Mouse (Mus musculus) heart, postnatal 0 days (tissue): ENCODE data around the gene Timm8a2. TPM values are rescaled to one million over a fixed set of nuclear protein-coding genes. Genes with fewer than 3 reads are reported as not detected.

ENCODE experiments used
- ATAC-seq: fragments of 200-750 bp; cut with Nextera tagmentation; 2 replicates; pipeline ENCODE4 v1.8.0; 2017; ENCODE audit warnings: low read depth, moderate number of reproducible peaks, moderate library complexity; ENCODE audit not compliant: insufficient read depth
- DNase-seq: peaks from one replicate; pipeline ENCODE4 v3.0.0-alpha.2; 2016; ENCODE audit warnings: low spot score
- H3K27ac ChIP-seq: fragments of 300-500 bp; sonication (generic); 2 replicates; pipeline ENCODE4 v1.5.1; 2014; ENCODE audit warnings: low read depth, mild to moderate bottlenecking
- H3K27me3 ChIP-seq: fragments of 300-500 bp; sonication (generic); 2 replicates; pipeline ENCODE4 v1.6.1; 2014; ENCODE audit warnings: low read length, mixed read lengths; ENCODE audit not compliant: control insufficient read depth, insufficient read depth
- H3K36me3 ChIP-seq: fragments of 300-500 bp; sonication (generic); replicated peaks from 2 replicates; pipeline ENCODE4 v1.6.1; 2014; ENCODE audit warnings: low read length, mixed read lengths; ENCODE audit not compliant: control insufficient read depth, insufficient read depth
- H3K4me1 ChIP-seq: fragments of 300-500 bp; sonication (generic); 2 replicates; pipeline ENCODE4 v1.6.1; 2014; ENCODE audit warnings: antibody characterized with exemption; ENCODE audit not compliant: control insufficient read depth, insufficient read depth
- H3K4me2 ChIP-seq: fragments of 300-500 bp; sonication (generic); 2 replicates; pipeline ENCODE4 v1.6.1; 2014; ENCODE audit warnings: low read depth, mild to moderate bottlenecking, low read length, moderate library complexity
- H3K4me3 ChIP-seq: fragments of 300-500 bp; sonication (generic); 2 replicates; pipeline ENCODE4 v1.5.1; 2014; ENCODE audit warnings: low read depth, low read length
- H3K9ac ChIP-seq: fragments of 300-500 bp; sonication (generic); replicated peaks from 2 replicates; pipeline ENCODE4 v1.6.1; 2014; ENCODE audit warnings: low read depth, low read length, mixed read lengths
- H3K9me3 ChIP-seq: fragments of 300-500 bp; sonication (generic); replicated peaks from 2 replicates; pipeline ENCODE4 v1.6.1; 2016; ENCODE audit warnings: low read length; ENCODE audit not compliant: control insufficient read depth
- CTCF ChIP-seq: IDR thresholded peaks from 2 replicates; pipeline ENCODE4 v1.5.1; 2016; ENCODE audit warnings: antibody characterized with exemption, control low read depth, low read depth
- EP300 ChIP-seq: IDR thresholded peaks from 2 replicates; pipeline ENCODE4 v1.6.1; 2016; ENCODE audit warnings: antibody characterized with exemption, low read depth
- WGBS: fragments of 180-500 bp; shearing (Covaris S2); extraction: QIAGEN DNeasy Blood & Tissue Kit; methylation state at CpG from one replicate; pipeline ENCODE4 v1.1.7; 2014; 5-methylcytosine and 5-hydroxymethylcytosine counted together
- polyA plus RNA-seq: library from polyadenylated mRNA; unstranded; fragments of >200 nt; fragmentation: Nextera tagmentation; extraction: Ambion mirVana; gene quantifications from 2 replicates; pipeline ENCODE4 v1.2.1, GENCODE M21; 2015
- total RNA-seq: library from RNA; depleted of rRNA; stranded (reverse); fragments of >200 nt; gene quantifications from 2 replicates; pipeline ENCODE4 v1.2.3, GENCODE M21; 2014; ENCODE audit warnings: low replicate concordance; rRNA removed

Timm8a2 gene
- total and polyA plus RNA-seq, 2 experiments from 2014 or later = not detected

DNA sequence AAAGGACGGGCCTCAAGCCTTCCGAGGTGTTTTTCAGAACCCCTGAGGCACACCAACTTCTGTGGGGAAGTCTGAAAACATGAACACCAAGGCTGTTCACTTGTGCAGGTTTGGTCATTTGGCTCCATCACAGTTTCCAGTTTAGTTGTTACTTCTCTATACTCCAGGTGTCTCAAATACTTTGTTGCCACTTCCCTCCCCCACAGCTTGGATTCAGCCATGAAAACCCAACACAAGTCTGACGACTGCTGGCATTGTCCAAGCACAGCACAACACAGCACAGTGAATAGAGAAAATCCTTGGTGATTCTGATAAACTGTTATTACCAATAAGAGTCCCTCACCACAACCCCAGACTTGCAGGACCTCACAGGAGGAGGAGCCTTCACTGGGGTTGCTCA is 42.5 kb downstream of the Timm8a2 start:
- ATAC-seq (no peak), DNase-seq (no peak)
- Histone ChIP-seq H3K9me3 (no peaks in the 10 kb centered on the region), H3K4me1 (0 out of 2 replicates have a peak, but pooled peaks cover 7% of the 10 kb centered on the region), H3K4me2 (no peak overlapping the region), H3K27me3 (no peaks in the 10 kb centered on the region), H3K36me3 (no peaks in the 10 kb centered on the region), H3K27ac (no peak overlapping the region), H3K9ac (no peak overlapping the region), H3K4me3 (no peak overlapping the region)
- 88% methylated on average over 3 of the region's 3 CpGs for WGBS
- no peak for TF ChIP-seq CTCF
- TF ChIP-seq EP300 = no peak

DNA sequence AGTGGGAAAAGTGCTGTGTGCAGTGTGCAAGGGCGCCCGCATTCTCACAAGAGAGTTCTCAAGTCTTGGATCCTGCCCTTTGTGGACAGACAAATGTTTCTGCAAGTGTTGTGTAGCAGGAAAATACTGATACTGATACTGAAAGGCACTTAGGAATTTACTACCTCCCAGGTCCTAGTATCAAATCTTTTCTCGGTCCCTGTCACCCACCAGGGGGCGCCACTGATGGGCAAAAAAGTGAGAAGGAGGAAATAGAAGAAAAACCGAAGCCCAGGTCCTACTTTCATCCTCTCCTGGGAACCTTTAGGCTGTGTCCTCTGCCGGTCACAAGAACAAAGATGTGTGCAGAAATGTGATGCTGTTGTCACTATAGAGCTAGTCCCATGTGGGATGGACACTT is 45.0 kb downstream of the Timm8a2 start:
- H3K9me3 ChIP-seq = no peaks in the 10 kb centered on the region
- no peak for TF ChIP-seq EP300
- peak; percentile 52 for TF ChIP-seq CTCF
- no peak overlapping the region for H3K27ac ChIP-seq
- H3K9ac ChIP-seq = no peak overlapping the region
- no peaks in the 10 kb centered on the region for H3K36me3 ChIP-seq
- H3K27me3 ChIP-seq = no peaks in the 10 kb centered on the region
- 0 out of 2 replicates have a peak, but pooled peaks cover 7% of the 10 kb centered on the region for H3K4me1 ChIP-seq
- WGBS = 42% methylated on average over 6 of the region's 6 CpGs
- H3K4me3 ChIP-seq = no peak overlapping the region
- peak; percentile 27 for DNase-seq
- H3K4me2 ChIP-seq = no peak overlapping the region
- no peak for ATAC-seq

- H3K4me3 ChIP-seq = no peak overlapping the region
- TF ChIP-seq CTCF (no peak), EP300 (no peak)
- no peak overlapping the region for H3K4me2 ChIP-seq
- no peak overlapping the region for H3K27ac ChIP-seq
- DNase-seq (no peak), ATAC-seq (no peak)
- 0 out of 2 replicates have a peak, but pooled peaks cover 7% of the 10 kb centered on the region for H3K4me1 ChIP-seq
- no peaks in the 10 kb centered on the region; the same call in 1 of the 2 replicates for H3K9me3 ChIP-seq
- no peaks in the 10 kb centered on the region for H3K36me3 ChIP-seq
- 77% methylated on average over 5 of the region's 5 CpGs for WGBS
- no peaks in the 10 kb centered on the region for H3K27me3 ChIP-seq
- no peak overlapping the region for H3K9ac ChIP-seq
Observed at GRCm38 (mm10) chr14:122079921-122080320, 45.4 kb downstream of the Timm8a2 start.

GRCm38 (mm10) chr14:122081308-122081707 is 46.8 kb downstream of the Timm8a2 start:
- DNase-seq (no peak), ATAC-seq (no peak)
- no peaks in the 10 kb centered on the region for H3K36me3 ChIP-seq
- peaks cover 3% of the 10 kb centered on the region; the same call in 1 of the 2 replicates for H3K9me3 ChIP-seq
- no peaks in the 10 kb centered on the region for H3K27me3 ChIP-seq
- no peak overlapping the region for H3K9ac ChIP-seq
- no peak overlapping the region for H3K27ac ChIP-seq
- H3K4me2 ChIP-seq = no peak overlapping the region
- TF ChIP-seq EP300 (no peak), CTCF (no peak)
- WGBS = 50% methylated on average over 3 of the region's 3 CpGs
- no peaks in the 10 kb centered on the region for H3K4me1 ChIP-seq
- no peak overlapping the region for H3K4me3 ChIP-seq

DNA sequence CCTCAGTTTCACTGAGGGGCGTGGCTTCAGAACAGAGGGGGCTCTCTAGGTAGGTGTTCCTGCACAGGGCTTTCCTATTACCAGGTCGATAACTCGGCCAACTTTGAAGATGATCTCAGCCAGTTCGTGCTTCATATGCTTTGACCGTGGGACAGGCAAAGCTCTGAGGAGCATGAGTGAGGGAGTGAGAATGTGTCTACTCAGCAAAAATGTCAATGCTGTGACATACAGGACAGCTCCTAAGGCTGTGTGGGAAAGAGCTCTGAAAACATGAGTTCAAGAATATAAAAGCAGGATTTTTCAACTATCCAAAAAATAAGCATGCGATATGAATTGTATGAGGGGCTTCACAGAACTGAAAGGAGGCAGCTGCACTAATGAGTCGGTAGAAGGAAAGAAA is 49.0 kb downstream of the Timm8a2 start:
- H3K9ac ChIP-seq = no peak overlapping the region
- H3K9me3 ChIP-seq = peaks cover 3% of the 10 kb centered on the region; the same call in 1 of the 2 replicates
- ATAC-seq (no peak), DNase-seq (no peak)
- no peaks in the 10 kb centered on the region for H3K36me3 ChIP-seq
- H3K4me2 ChIP-seq = no peak overlapping the region
- no peak overlapping the region for H3K27ac ChIP-seq
- no peaks in the 10 kb centered on the region for H3K27me3 ChIP-seq
- H3K4me1 ChIP-seq = no peaks in the 10 kb centered on the region
- no peak overlapping the region for H3K4me3 ChIP-seq
- no peak for TF ChIP-seq CTCF
- no peak for TF ChIP-seq EP300
- 75% methylated on average over 7 of the region's 7 CpGs for WGBS

DNA sequence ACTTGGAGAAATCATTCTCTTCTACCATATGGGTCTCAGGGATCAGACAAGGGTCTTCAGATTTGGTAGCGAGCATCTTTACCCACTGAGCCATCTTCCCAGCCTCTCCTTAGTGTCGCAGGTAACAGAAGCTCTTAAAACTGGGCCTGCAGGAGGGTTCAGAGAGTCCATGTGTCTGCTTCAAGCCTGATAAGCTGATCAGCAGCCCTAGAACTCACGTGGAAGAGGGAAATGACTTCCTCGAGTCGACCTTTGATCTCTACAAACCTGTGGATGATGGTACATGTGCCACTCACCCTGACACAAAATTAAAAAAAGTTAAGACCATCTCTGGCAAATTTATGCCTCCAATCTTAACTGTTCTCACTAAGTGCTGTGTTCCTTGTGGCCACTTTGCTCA is 53.5 kb downstream of the Timm8a2 start:
- no peak overlapping the region for H3K27ac ChIP-seq
- H3K36me3 ChIP-seq = no peaks in the 10 kb centered on the region
- no peak overlapping the region for H3K4me2 ChIP-seq
- DNase-seq (no peak), ATAC-seq (no peak)
- H3K9me3 ChIP-seq = peaks cover 3% of the 10 kb centered on the region; the same call in 1 of the 2 replicates
- 73% methylated on average over 5 of the region's 5 CpGs for WGBS
- H3K27me3 ChIP-seq = no peaks in the 10 kb centered on the region
- no peak for TF ChIP-seq CTCF
- no peak for TF ChIP-seq EP300
- no peaks in the 10 kb centered on the region for H3K4me1 ChIP-seq
- H3K4me3 ChIP-seq = no peak overlapping the region
- H3K9ac ChIP-seq = no peak overlapping the region

Other genes starting within 250 kb of the Timm8a2 start
- 20.5 and 25.4 TPM in 2 replicates for gene Dock9, start 236.8 kb upstream of the Timm8a2 start, total RNA-seq
- gene Dock9, start 236.8 kb upstream of the Timm8a2 start, polyA plus RNA-seq = 3.8 and 4.1 TPM in 2 replicates
- gene Ubac2, start 156.1 kb upstream of the Timm8a2 start, total RNA-seq = 55.5 and 66.8 TPM in 2 replicates
- gene Ubac2, start 156.1 kb upstream of the Timm8a2 start, polyA plus RNA-seq = 38.7 and 39.4 TPM in 2 replicates
- gene Gpr18, start 118.9 kb upstream of the Timm8a2 start, total RNA-seq = not detected in 2 replicates
- 0.07 and 0.10 TPM in 2 replicates for gene Gpr18, start 118.9 kb upstream of the Timm8a2 start, polyA plus RNA-seq
- 1.3 and 1.5 TPM in 2 replicates for gene Gpr183, start 69.5 kb upstream of the Timm8a2 start, total RNA-seq
- 0.89 and 1.1 TPM in 2 replicates for gene Gpr183, start 69.5 kb upstream of the Timm8a2 start, polyA plus RNA-seq
- gene Tm9sf2, start 72.4 kb downstream of the Timm8a2 start, total RNA-seq = 104 and 132 TPM in 2 replicates
- 113 and 117 TPM in 2 replicates for gene Tm9sf2, start 72.4 kb downstream of the Timm8a2 start, polyA plus RNA-seq
- gene Clybl, start 147.0 kb downstream of the Timm8a2 start, total RNA-seq = 74.5 and 74.6 TPM in 2 replicates
- gene Clybl, start 147.0 kb downstream of the Timm8a2 start, polyA plus RNA-seq = 111 and 117 TPM in 2 replicates